Mouse (Mus musculus): ENCODE measurements around the gene Zdhhc20.
A peak's percentile ranks its signal among the peaks of the same experiment; 100 is the strongest.
"Not testable (repeated sequence)": the region's sequence is repeated elsewhere in the genome, so short reads cannot be mapped to it uniquely, and the experiment has no call there.

Gene Zdhhc20

GRCm38 (mm10) chr14:57889541-57890010, 500 bp downstream of the Zdhhc20 start:
- DNase-seq (ENCODE audit: low read depth): no peak

DNA sequence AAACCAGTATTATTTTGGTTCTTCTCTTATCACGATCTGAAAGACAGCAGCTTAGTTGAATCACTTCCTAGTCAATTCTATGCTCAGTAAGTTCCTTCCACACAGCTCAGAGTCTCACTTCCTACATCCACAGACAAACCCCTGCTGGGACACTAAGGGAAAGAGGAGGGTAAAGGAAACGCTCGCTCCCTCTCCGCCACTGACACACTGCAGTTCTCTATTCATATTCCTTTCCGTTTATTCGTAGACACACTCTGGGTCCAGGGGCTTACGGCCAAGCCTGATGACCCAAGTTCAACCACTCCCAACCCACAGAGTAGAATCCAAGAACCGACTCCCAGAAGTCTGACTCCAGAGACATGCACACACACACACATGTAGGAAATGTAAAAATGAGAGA, 2.9 kb downstream of the Zdhhc20 start:
- no peak for DNase-seq (ENCODE audit: low read depth)

GRCm38 (mm10) chr14:57886032-57886431, 4.0 kb downstream of the Zdhhc20 start:
- DNase-seq (ENCODE audit: low read depth): no peak

DNA sequence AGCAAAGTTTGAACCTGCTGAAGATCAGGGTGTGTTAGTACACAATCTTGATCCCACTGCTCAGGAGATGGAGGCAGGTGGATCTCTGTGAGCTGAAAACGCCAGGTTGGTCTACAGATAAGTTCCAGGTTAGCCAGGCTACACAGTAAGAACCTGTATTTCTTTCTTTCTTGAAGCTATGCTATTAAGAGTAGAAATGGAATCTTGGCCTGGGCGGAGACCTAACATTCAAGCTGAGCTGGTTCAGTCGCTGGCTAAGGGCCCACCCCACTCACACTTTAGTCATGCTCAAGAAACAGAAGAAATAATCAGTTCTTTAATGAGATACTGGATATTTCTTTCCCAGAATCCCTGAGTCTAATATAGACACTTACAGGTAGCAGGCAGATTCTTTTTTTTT, 6.7 kb downstream of the Zdhhc20 start:
- no peak for DNase-seq (ENCODE audit: low read depth)

DNA sequence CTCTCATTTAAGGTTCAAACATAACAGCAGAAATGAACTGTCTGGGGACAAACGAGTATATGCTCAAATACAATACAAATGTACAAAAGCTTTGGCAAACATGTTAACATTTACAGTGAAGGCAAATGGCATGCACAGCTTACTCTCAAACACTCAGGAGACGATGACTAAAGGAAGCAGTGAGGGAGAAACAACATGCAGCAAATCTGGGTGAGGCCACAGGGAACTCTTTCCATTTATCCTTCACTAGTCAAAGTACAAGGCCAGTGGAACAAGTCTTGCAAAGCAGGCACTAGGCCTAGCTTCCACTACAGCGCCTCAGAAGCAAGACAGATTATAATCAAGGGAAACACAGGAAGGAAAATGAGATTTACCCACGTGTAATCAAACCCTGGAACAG, 7.4 kb downstream of the Zdhhc20 start:
- DNase-seq (ENCODE audit: low read depth): no peak

- DNase-seq (ENCODE audit: low read depth): no peak
Measured at GRCm38 (mm10) chr14:57881793-57882192, 8.3 kb downstream of the Zdhhc20 start.

DNA sequence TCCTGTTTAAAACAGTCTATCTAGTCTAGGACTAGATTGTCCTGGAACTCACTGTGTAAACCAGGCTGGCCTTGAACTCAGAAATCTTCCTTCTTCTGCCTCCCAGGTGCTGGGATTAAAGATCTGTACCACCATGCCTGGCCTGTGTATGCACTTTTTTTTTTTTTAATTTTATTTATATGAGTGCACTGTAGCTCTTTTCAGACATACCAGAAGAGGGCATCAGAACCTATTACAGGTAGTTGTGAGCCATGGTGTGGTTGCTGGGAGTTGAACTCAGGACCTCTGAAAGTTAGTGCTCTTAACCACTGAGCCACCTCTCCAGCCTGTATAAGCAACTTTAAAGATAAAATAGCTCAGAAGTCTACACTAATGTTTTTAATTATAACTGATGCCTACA, 9.0 kb downstream of the Zdhhc20 start:
- DNase-seq (ENCODE audit: low read depth): no peak

DNA sequence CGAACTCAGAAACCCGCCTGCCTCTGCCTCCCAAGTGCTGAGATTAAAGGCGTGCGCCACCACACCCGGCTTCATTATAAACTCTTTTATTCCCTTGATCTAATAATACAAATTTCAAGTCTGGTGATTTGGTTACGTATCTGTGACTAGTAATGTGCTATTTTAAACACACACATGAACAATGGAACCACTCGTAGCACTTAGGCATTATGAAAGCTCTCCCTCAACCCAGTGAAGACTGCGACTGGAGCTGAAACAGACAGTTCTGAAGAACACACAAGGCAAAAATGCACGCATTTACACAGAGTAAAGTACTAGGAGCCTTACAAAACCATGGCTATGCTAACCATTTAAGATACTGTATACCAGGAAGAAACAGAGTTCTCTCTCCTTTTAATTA, 12.2 kb downstream of the Zdhhc20 start:
- DNase-seq (ENCODE audit: low read depth): no peak

- no peak for DNase-seq (ENCODE audit: low read depth)
Measured at GRCm38 (mm10) chr14:57866676-57867276, 23.3 kb downstream of the Zdhhc20 start.

DNA sequence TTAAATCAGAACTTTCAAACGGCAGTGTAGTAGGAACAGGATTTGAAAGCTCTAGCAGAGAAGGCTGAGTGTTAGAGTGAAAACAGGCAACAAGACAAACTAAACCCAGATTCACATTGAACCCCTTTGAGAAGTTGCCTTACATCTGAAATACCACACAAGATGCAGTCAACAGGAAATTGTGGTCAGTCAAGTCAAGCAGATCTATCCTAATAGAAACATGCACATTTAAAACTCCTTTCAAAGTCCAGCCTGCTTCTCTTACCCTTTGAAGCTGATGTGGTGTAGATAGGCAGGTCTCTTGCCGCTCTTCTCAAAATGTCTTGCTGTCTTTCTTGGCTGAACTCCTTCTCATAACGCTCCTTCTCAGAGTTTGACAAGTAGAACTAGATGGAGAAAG, 24.8 kb downstream of the Zdhhc20 start:
- no peak for DNase-seq (ENCODE audit: low read depth)

- no peak for DNase-seq (ENCODE audit: low read depth)
Measured at GRCm38 (mm10) chr14:57863129-57863528, 26.9 kb downstream of the Zdhhc20 start.

DNA sequence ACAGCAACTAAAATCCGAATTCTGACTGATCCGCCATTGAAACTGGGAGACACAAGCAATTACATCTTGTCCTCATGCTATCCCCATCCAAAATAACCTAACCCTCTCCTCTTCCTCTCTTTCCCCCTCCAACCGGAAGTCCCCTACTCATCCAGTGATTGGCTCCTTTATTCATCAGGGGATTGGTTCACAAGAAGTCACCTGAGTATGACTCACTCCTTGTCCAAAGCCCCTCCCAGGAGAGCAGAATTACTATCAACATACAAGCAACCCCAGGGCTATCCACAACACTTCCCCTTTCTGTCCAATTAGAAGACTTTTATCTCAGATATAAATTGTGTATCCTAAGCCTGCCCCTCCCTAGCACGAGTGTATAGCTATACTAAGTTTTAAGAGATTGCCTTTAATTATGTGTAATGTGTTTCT, 28.1 kb downstream of the Zdhhc20 start:
- DNase-seq (ENCODE audit: low read depth): no peak

DNA sequence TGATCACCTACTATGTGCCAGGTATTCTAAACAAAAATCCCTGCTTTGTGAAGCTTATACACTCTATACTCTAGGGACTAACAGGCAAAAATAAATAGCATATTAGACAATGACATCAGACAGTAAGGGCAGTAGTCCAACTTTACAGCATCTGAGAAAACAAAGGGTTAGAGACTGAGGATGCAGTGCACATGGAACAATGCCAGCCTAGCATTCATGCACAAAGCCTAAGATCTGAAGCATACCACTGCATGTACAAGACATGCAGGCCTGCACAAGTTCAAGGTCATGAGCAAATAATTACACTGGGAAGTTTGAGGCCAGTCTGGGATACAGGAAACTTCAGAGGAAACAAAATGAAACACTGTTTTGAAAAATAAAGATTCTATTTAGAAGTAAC, 30.6 kb downstream of the Zdhhc20 start:
- no peak for DNase-seq (ENCODE audit: low read depth)

- no peak for DNase-seq (ENCODE audit: low read depth)
Measured at GRCm38 (mm10) chr14:57858601-57859000, 31.5 kb downstream of the Zdhhc20 start.

DNA sequence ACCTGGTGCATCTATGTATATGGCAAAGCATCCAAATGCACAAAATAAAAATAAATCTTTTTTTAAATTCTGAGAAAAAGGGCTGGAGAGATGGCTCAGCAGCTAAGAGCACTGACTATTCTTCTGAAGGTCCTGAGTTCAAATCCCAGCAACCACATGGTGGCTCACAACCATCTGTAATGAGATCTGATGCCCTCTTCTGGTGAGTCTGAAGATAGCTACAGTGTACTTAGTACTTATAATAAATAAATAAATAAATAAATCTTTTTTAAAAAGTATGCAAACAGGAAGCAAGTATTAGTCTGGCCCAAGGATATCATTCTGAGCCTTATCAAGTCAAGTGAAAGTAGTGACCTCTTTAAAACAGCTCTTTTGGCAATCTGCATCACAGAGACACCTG, 34.0 kb downstream of the Zdhhc20 start:
- not testable (repeated sequence) for DNase-seq (ENCODE audit: low read depth)

DNA sequence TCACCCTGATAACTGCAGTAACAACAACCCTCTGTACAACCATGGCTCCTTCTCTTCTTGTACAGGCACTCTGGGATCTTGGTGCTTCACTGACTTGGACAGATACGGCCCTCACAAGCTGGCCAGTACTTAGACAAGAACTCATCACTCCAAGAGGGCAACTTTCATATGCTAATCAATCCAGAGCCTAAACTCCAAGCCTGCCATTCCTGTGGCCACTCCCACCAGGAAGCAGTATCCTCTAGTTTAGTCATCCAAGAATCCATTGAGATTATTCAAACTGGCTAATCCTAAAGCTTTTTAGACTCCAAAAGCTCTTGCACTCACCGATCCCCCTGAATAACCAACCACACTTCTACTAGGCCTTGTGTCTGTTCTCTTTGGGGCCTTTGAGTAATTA, 37.1 kb downstream of the Zdhhc20 start:
- no peak for DNase-seq (ENCODE audit: low read depth)

GRCm38 (mm10) chr14:57850330-57850729, 39.7 kb downstream of the Zdhhc20 start:
- DNase-seq (ENCODE audit: low read depth): no peak

DNA sequence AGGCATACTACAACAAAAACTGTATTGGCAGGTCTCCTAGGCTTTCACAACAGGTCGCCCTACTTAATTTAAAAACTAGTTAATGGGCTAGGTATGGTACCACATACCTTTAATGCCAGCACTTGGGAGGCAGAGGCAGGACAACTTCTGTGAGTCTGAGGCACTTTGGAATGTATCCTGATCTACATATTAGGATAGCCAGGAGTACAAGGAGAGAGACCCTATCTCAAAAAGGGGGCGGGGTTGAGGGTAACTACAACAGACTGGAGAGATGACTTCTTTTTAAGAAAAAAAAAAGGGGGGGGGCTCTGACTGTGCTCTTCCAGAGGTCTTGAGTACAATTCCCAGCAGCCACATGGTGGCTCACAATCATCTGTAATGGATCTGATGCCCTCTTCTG, 41.4 kb downstream of the Zdhhc20 start:
- no peak for DNase-seq (ENCODE audit: low read depth)

DNA sequence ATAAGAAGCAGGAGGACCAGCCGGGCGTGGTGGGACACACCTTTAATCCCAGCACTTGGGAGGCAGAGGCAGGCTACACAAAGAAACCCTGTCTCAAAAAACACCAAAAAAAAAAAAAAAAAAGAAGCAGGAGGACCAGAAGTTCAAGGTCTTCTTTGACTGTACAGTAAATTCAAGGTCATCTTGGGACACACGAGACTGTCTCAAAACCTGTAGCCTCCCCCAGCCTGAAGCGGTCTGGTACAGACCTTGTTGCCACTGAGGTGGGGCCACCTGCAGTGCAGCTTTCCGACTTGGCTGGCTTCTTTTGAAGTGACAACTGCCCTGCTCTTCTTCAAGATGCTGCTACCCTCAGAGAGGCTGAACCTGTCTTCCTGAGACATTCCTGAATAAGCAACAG, 42.0 kb downstream of the Zdhhc20 start:
- DNase-seq (ENCODE audit: low read depth): not testable (repeated sequence)

GRCm38 (mm10) chr14:57844535-57844934, 45.5 kb downstream of the Zdhhc20 start:
- no peak for DNase-seq (ENCODE audit: low read depth)

GRCm38 (mm10) chr14:57835157-57835556, 54.9 kb downstream of the Zdhhc20 start:
- DNase-seq (ENCODE audit: low read depth): peak; percentile 68

GRCm38 (mm10) chr14:57833526-57833925, 56.5 kb downstream of the Zdhhc20 start:
- no peak for DNase-seq (ENCODE audit: low read depth)

GRCm38 (mm10) chr14:57827284-57827683, 62.8 kb downstream of the Zdhhc20 start:
- DNase-seq (ENCODE audit: low read depth): no peak

Measured in c-Kit-positive CD71-positive TER-119-negative erythroid progenitor cells, embryonic 14.5 days (primary cell).